Mouse (Mus musculus) forebrain, embryonic 16.5 days (tissue): Measurements from ENCODE around the gene Stk39. TPM values are rescaled to one million over a fixed set of nuclear protein-coding genes. Genes with fewer than 3 reads are reported as not detected.

ENCODE experiments used
- ATAC-seq: fragments of 200-750 bp; cut with Nextera tagmentation; 2 replicates; pipeline ENCODE4 v1.8.0; 2017; ENCODE audit warnings: mild to moderate bottlenecking, moderate library complexity
- H3K27ac ChIP-seq: fragments of 300-500 bp; sonication (generic); 2 replicates; pipeline ENCODE4 v1.5.1; 2014; ENCODE audit warnings: low read length, control low read depth
- H3K27me3 ChIP-seq: fragments of 300-500 bp; sonication (generic); replicated peaks from 2 replicates; pipeline ENCODE4 v1.6.1; 2014; ENCODE audit warnings: low read length; ENCODE audit not compliant: control insufficient read depth, insufficient read depth
- H3K36me3 ChIP-seq: fragments of 300-500 bp; sonication (generic); 2 replicates; pipeline ENCODE4 v1.6.1; 2014; ENCODE audit not compliant: control insufficient read depth, insufficient read depth
- H3K4me1 ChIP-seq: fragments of 300-500 bp; sonication (generic); replicated peaks from 2 replicates; pipeline ENCODE4 v1.6.1; 2014; ENCODE audit warnings: low read length; ENCODE audit not compliant: control insufficient read depth, insufficient read depth
- H3K4me2 ChIP-seq: fragments of 300-500 bp; sonication (generic); 2 replicates; pipeline ENCODE4 v1.6.1; 2014; ENCODE audit warnings: mild to moderate bottlenecking, low read length, control low read depth
- H3K4me3 ChIP-seq: fragments of 300-500 bp; sonication (generic); replicated peaks from 2 replicates; pipeline ENCODE4 v1.5.1; 2014; ENCODE audit warnings: mild to moderate bottlenecking, low read length, control low read depth
- H3K9ac ChIP-seq: fragments of 300-500 bp; sonication (generic); replicated peaks from 2 replicates; pipeline ENCODE4 v1.6.1; 2014; ENCODE audit warnings: low read depth, low read length, control low read depth
- H3K9me3 ChIP-seq: fragments of 300-500 bp; sonication (generic); 2 replicates; pipeline ENCODE4 v1.6.1; 2016; ENCODE audit warnings: low read length; ENCODE audit not compliant: control insufficient read depth
- WGBS: fragments of 180-500 bp; shearing (Covaris S2); extraction: QIAGEN DNeasy Blood & Tissue Kit; methylation state at CpG from one replicate; pipeline ENCODE4 v1.1.7; 2014; 5-methylcytosine and 5-hydroxymethylcytosine counted together
- polyA plus RNA-seq: library from polyadenylated mRNA; unstranded; fragments of >200 nt; fragmentation: Nextera tagmentation; extraction: Ambion mirVana; gene quantifications from 2 replicates; pipeline ENCODE4 v1.2.1, GENCODE M21; 2015

The Stk39 gene
- polyA plus RNA-seq, 1 experiment from 2014 or later, result 18.3 TPM

GRCm38 (mm10) chr2:68348966-68349365 lies 123.1 kb downstream of the Stk39 start:
- no peak overlapping the region; the same call in 1 of the 2 replicates for H3K9ac ChIP-seq
- 57% methylated on average over 12 of the region's 12 CpGs for WGBS
- H3K4me1 ChIP-seq, result peaks cover 18% of the 10 kb centered on the region
- no peaks in the 10 kb centered on the region for H3K36me3 ChIP-seq
- no peak overlapping the region for H3K27ac ChIP-seq
- peak overlapping the region; percentile 35 for H3K4me2 ChIP-seq
- peak; percentile 28; the same call in 1 of the 2 replicates for ATAC-seq
- H3K4me3 ChIP-seq, result peak overlapping the region; percentile 9; the same call in 1 of the 2 replicates
- H3K9me3 ChIP-seq, result no peaks in the 10 kb centered on the region
- H3K27me3 ChIP-seq, result no peaks in the 10 kb centered on the region

- WGBS, result 21% methylated on average over 8 of the region's 8 CpGs
- Histone ChIP-seq H3K4me1 (peaks cover 18% of the 10 kb centered on the region), H3K9ac (0 out of 2 replicates have a peak overlapping the region, but pooled peaks have one; percentile 23), H3K27me3 (no peaks in the 10 kb centered on the region), H3K4me2 (no peak overlapping the region), H3K9me3 (no peaks in the 10 kb centered on the region), H3K27ac (no peak overlapping the region), H3K36me3 (no peaks in the 10 kb centered on the region), H3K4me3 (no peak overlapping the region)
- ATAC-seq, result peak; percentile 82
These were observed 125.3 kb downstream of the Stk39 start for GRCm38 (mm10) chr2:68346606-68347237.

GRCm38 (mm10) chr2:68345269-68345668 lies 126.8 kb downstream of the Stk39 start:
- H3K4me1 ChIP-seq, result peaks cover 18% of the 10 kb centered on the region
- H3K9me3 ChIP-seq, result no peaks in the 10 kb centered on the region
- no peaks in the 10 kb centered on the region for H3K36me3 ChIP-seq
- no peak for ATAC-seq
- no peak overlapping the region for H3K4me3 ChIP-seq
- H3K27ac ChIP-seq, result no peak overlapping the region
- H3K27me3 ChIP-seq, result no peaks in the 10 kb centered on the region
- H3K9ac ChIP-seq, result no peak overlapping the region
- 79% methylated on average over 9 of the region's 9 CpGs for WGBS
- H3K4me2 ChIP-seq, result no peak overlapping the region

- H3K9ac ChIP-seq, result no peak overlapping the region
- H3K4me2 ChIP-seq, result no peak overlapping the region
- H3K9me3 ChIP-seq, result no peaks in the 10 kb centered on the region
- H3K27me3 ChIP-seq, result no peaks in the 10 kb centered on the region
- peaks cover 11% of the 10 kb centered on the region for H3K4me1 ChIP-seq
- H3K27ac ChIP-seq, result no peak overlapping the region
- 96% methylated on average over 4 of the region's 4 CpGs for WGBS
- no peak overlapping the region for H3K4me3 ChIP-seq
- no peaks in the 10 kb centered on the region for H3K36me3 ChIP-seq
- ATAC-seq, result no peak
These were observed 128.3 kb downstream of the Stk39 start for GRCm38 (mm10) chr2:68343751-68344150.

GRCm38 (mm10) chr2:68342122-68342646 lies 129.9 kb downstream of the Stk39 start:
- Histone ChIP-seq H3K9ac (no peak overlapping the region), H3K36me3 (no peaks in the 10 kb centered on the region), H3K27ac (no peak overlapping the region), H3K4me2 (no peak overlapping the region), H3K4me1 (peaks cover 9% of the 10 kb centered on the region), H3K4me3 (no peak overlapping the region), H3K9me3 (no peaks in the 10 kb centered on the region), H3K27me3 (no peaks in the 10 kb centered on the region)
- 90% methylated on average over 7 of the region's 7 CpGs for WGBS
- no peak for ATAC-seq

- no peak for ATAC-seq
- H3K4me2 ChIP-seq, result no peak overlapping the region
- H3K4me3 ChIP-seq, result no peak overlapping the region
- H3K36me3 ChIP-seq, result no peaks in the 10 kb centered on the region
- 93% methylated on average over 6 of the region's 6 CpGs for WGBS
- 0 out of 2 replicates have a peak, but pooled peaks cover 6% of the 10 kb centered on the region for H3K4me1 ChIP-seq
- H3K9ac ChIP-seq, result no peak overlapping the region
- H3K27me3 ChIP-seq, result no peaks in the 10 kb centered on the region
- H3K9me3 ChIP-seq, result no peaks in the 10 kb centered on the region
- H3K27ac ChIP-seq, result no peak overlapping the region
These were observed 135.2 kb downstream of the Stk39 start for GRCm38 (mm10) chr2:68336913-68337312.

- no peaks in the 10 kb centered on the region for H3K9me3 ChIP-seq
These were observed 137.1 kb downstream of the Stk39 start for GRCm38 (mm10) chr2:68334945-68335344.

GRCm38 (mm10) chr2:68325306-68325705 lies 146.8 kb downstream of the Stk39 start:
- no peak for ATAC-seq
- no peak overlapping the region for H3K4me2 ChIP-seq
- H3K27me3 ChIP-seq, result no peaks in the 10 kb centered on the region
- no peak overlapping the region for H3K27ac ChIP-seq
- 74% methylated on average over 5 of the region's 5 CpGs for WGBS
- no peaks in the 10 kb centered on the region for H3K36me3 ChIP-seq
- no peak overlapping the region for H3K9ac ChIP-seq
- H3K4me1 ChIP-seq, result peaks cover 11% of the 10 kb centered on the region
- H3K9me3 ChIP-seq, result no peaks in the 10 kb centered on the region
- H3K4me3 ChIP-seq, result no peak overlapping the region

More at GRCm38 (mm10) chr2:68334945-68335344, 137.1 kb downstream of the Stk39 start:
- H3K4me3 ChIP-seq, result no peak overlapping the region
- 32% methylated on average over 5 of the region's 5 CpGs for WGBS
- H3K9ac ChIP-seq, result no peak overlapping the region
- no peaks in the 10 kb centered on the region for H3K36me3 ChIP-seq
- H3K27ac ChIP-seq, result no peak overlapping the region
- ATAC-seq, result no peak
- 0 out of 2 replicates have a peak, but pooled peaks cover 6% of the 10 kb centered on the region for H3K4me1 ChIP-seq
- no peak overlapping the region for H3K4me2 ChIP-seq
- H3K27me3 ChIP-seq, result no peaks in the 10 kb centered on the region

GRCm38 (mm10) chr2:68321230-68321629 lies 150.8 kb downstream of the Stk39 start:
- Histone ChIP-seq H3K27ac (peak overlapping the region; percentile 66), H3K9me3 (no peaks in the 10 kb centered on the region), H3K4me1 (peaks cover 21% of the 10 kb centered on the region), H3K4me3 (no peak overlapping the region), H3K27me3 (no peaks in the 10 kb centered on the region), H3K9ac (no peak overlapping the region; the same call in 1 of the 2 replicates), H3K36me3 (no peaks in the 10 kb centered on the region), H3K4me2 (peak overlapping the region; percentile 38)
- ATAC-seq, result no peak
- 53% methylated on average over 5 of the region's 5 CpGs for WGBS
